Mouse (Mus musculus) liver, postnatal 0 days (tissue): ENCODE measurements at regions not wholly inside any gene's neighbourhood (a gene's known extent, or its start where the extent isn't known, plus 50 kb on each side); places are given as distances from the start of the nearest gene placed in this dataset.

Experiments used
- ATAC-seq: fragments of 200-750 bp; cut with Nextera tagmentation; 2 replicates; pipeline ENCODE4 v1.8.0; 2017; ENCODE audit warnings: mild to moderate bottlenecking, moderate library complexity
- DNase-seq: peaks from one replicate; pipeline ENCODE4 v3.0.0-alpha.2; 2016
- H3K27ac ChIP-seq: fragments of 300-500 bp; sonication (generic); 2 replicates; pipeline ENCODE4 v1.5.1; 2014; ENCODE audit warnings: antibody characterized with exemption, moderate library complexity, mild to moderate bottlenecking, low read depth
- H3K27me3 ChIP-seq: fragments of 300-500 bp; sonication (generic); 2 replicates; pipeline ENCODE4 v1.6.1; 2014; ENCODE audit warnings: low read length, control low read depth, mixed read lengths; ENCODE audit not compliant: insufficient read depth
- H3K36me3 ChIP-seq: fragments of 300-500 bp; sonication (generic); replicated peaks from 2 replicates; pipeline ENCODE4 v1.6.1; 2014; ENCODE audit warnings: mild to moderate bottlenecking, control low read depth, low read length, moderate library complexity, mixed read lengths; ENCODE audit not compliant: insufficient read depth
- H3K4me1 ChIP-seq: fragments of 300-500 bp; sonication (generic); 2 replicates; pipeline ENCODE4 v1.6.1; 2014; ENCODE audit warnings: antibody characterized with exemption, mild to moderate bottlenecking, control low read depth; ENCODE audit not compliant: insufficient read depth
- H3K4me2 ChIP-seq: fragments of 300-500 bp; sonication (generic); 2 replicates; pipeline ENCODE4 v1.6.1; 2014; ENCODE audit warnings: low read depth, mild to moderate bottlenecking, low read length, moderate library complexity, mixed read lengths
- H3K4me3 ChIP-seq: fragments of 300-500 bp; sonication (generic); 2 replicates; pipeline ENCODE4 v1.5.1; 2014; ENCODE audit warnings: low read depth, low read length
- H3K9ac ChIP-seq: fragments of 300-500 bp; sonication (generic); replicated peaks from 2 replicates; pipeline ENCODE4 v1.6.1; 2014; ENCODE audit warnings: mild to moderate bottlenecking, moderate library complexity
- H3K9me3 ChIP-seq: fragments of 300-500 bp; sonication (generic); 2 replicates; pipeline ENCODE4 v1.6.1; 2016; ENCODE audit warnings: mild to moderate bottlenecking, control low read depth, low read length, mixed read lengths
- CTCF ChIP-seq: sonication (generic); IDR thresholded peaks from 2 replicates; pipeline ENCODE4 v1.5.1; 2016; ENCODE audit warnings: antibody characterized with exemption, low read depth
- EP300 ChIP-seq: IDR thresholded peaks from 2 replicates; pipeline ENCODE4 v1.6.1; 2016; ENCODE audit warnings: antibody characterized with exemption, low read depth, mild to moderate bottlenecking
- WGBS: fragments of 180-500 bp; shearing (Covaris S2); extraction: QIAGEN DNeasy Blood & Tissue Kit; methylation state at CpG from one replicate; pipeline ENCODE4 v1.1.7; 2014; ENCODE audit not compliant: insufficient replicate concordance; 5-methylcytosine and 5-hydroxymethylcytosine counted together

DNA sequence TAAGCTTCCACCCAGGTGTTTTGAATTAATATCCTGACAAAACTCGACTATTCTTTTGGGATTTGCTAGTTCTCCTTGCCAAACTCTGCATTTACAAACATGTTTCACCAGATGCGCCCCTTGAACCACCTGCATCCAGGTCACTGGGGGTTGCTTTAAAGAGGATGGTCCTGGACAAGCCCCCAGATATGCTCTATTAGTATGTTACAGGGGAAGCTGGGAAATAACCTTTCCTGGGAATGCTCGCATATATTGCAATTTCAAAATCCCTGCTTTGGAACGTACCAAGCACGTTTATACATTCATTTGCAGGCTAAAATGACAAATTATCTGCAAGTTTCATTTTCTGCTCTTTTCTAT lies 205.2 kb upstream of the Xrcc4 start:
- Histone ChIP-seq H3K27ac (no peak overlapping the region), H3K9ac (no peak overlapping the region), H3K4me1 (no peaks in the 10 kb centered on the region), H3K9me3 (no peaks in the 10 kb centered on the region), H3K4me2 (no peak overlapping the region), H3K36me3 (no peaks in the 10 kb centered on the region), H3K27me3 (no peaks in the 10 kb centered on the region), H3K4me3 (no peak overlapping the region)
- WGBS: 79% methylated on average over 5 of the region's 5 CpGs
- no peak for DNase-seq
- ATAC-seq: no peak
- TF ChIP-seq EP300 (no peak), CTCF (no peak)

DNA sequence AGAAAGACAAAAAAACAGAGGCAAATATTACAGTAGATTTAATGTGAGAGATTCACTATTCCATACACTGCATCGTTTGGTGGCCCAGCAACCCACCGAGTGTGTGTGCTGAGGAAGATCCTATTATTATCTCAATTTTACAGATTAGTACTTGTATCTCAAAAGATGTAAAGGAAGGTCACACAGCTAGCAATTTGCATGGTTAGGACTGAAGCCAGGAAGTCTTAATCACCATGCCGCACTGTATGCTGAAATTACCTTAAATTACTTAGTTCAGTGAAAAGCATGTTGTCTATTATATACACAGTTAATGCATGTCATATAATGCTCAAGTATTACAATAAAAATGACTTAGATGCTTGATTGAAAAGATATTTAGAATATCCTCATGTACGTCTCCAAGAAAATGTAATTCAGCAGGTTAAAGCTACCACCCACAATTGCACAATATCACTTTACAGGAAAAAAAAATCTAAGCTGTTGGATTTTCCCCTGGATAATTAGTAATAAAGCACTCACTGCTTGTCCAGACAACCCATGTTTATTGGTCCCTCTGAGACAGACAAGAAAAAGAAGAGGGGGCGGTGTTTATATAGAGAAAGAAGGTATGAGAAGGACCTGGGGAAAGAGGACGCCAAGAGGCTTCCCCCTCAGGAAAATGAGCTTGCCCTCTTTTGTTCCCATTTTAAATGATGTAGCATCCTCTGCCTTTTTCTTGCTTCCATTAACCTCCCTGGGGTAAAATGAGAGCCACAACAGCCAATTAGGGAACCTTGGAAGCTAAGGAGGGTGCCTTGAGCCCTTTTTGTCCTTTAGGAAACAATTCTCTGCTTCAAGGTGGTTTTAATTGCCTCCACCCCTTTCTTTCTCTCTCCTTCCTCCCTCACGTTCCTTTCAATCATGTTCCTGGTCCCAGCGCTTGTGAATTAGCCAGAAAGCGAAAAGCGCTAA lies 204.6 kb upstream of the Xrcc4 start:
- Histone ChIP-seq H3K9me3 (no peaks in the 10 kb centered on the region), H3K4me2 (no peak overlapping the region), H3K4me3 (no peak overlapping the region), H3K9ac (no peak overlapping the region), H3K36me3 (no peaks in the 10 kb centered on the region), H3K27ac (no peak overlapping the region), H3K27me3 (no peaks in the 10 kb centered on the region), H3K4me1 (no peaks in the 10 kb centered on the region)
- TF ChIP-seq CTCF (no peak), EP300 (no peak)
- DNase-seq (no peak), ATAC-seq (no peak)
- 73% methylated on average over 10 of the region's 10 CpGs for WGBS

- Histone ChIP-seq H3K4me3 (no peak overlapping the region), H3K4me1 (no peaks in the 10 kb centered on the region), H3K9me3 (no peaks in the 10 kb centered on the region), H3K9ac (no peak overlapping the region), H3K27ac (no peak overlapping the region), H3K36me3 (no peaks in the 10 kb centered on the region), H3K4me2 (no peak overlapping the region), H3K27me3 (no peaks in the 10 kb centered on the region)
- TF ChIP-seq CTCF (no peak), EP300 (no peak)
- 55% methylated on average over 4 of the region's 4 CpGs for WGBS
- no peak for ATAC-seq
- no peak for DNase-seq
Observed at GRCm38 (mm10) chr13:90292905-90293304, 203.5 kb upstream of the Xrcc4 start.

DNA sequence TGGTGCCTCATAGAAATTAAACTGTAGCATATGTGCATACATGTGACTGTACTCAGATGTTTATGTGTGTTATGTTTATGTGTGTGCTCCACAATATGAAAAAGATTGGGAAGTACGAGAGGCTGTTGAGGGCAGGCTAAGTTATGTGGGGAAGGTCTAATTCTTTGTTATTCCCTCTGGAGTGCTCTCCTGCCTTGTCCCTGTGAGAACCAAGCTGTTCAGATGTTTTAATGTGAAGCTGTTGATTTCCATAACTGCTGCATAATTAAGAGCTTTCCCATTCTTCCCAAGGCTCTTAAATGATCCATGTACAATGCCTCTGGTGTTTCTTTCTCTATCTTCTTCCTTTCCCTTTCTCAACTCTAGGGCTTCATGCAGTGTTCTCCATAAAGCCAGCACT lies 202.7 kb upstream of the Xrcc4 start:
- Histone ChIP-seq H3K36me3 (no peaks in the 10 kb centered on the region), H3K9me3 (no peaks in the 10 kb centered on the region), H3K4me2 (no peak overlapping the region), H3K27ac (no peak overlapping the region), H3K4me3 (no peak overlapping the region), H3K9ac (no peak overlapping the region), H3K27me3 (no peaks in the 10 kb centered on the region), H3K4me1 (no peaks in the 10 kb centered on the region)
- ATAC-seq (no peak), DNase-seq (no peak)
- no peak for TF ChIP-seq CTCF
- no peak for TF ChIP-seq EP300
- 79% methylated on average over 1 of the region's 1 CpGs for WGBS

DNA sequence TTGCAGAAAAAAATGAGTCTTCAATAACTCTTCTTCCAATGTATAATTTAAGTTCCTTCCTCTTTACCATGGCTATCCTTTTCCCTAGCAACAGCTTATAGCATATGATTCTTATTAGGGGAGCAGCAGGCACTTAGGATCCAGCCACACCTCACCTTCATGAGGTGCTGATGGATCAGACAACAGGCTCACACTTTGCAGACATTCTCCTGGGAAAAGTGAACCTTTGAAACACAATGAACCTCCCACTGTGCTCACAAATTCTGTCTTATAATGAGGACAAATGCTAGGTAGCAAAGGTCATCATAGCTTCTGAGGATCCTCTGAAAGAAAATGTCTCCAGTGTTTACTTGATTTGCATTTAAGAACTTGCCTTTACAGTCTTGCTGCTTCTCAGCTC lies 191.6 kb upstream of the Xrcc4 start:
- Histone ChIP-seq H3K27me3 (no peaks in the 10 kb centered on the region), H3K36me3 (no peaks in the 10 kb centered on the region), H3K4me2 (no peak overlapping the region), H3K27ac (no peak overlapping the region), H3K4me3 (no peak overlapping the region), H3K9me3 (no peaks in the 10 kb centered on the region), H3K4me1 (no peaks in the 10 kb centered on the region), H3K9ac (no peak overlapping the region)
- ATAC-seq: no peak
- no peak for DNase-seq
- TF ChIP-seq CTCF: no peak

- no peak for TF ChIP-seq CTCF
- no peak for TF ChIP-seq EP300
- H3K4me2 ChIP-seq: no peak overlapping the region
- no peak overlapping the region for H3K4me3 ChIP-seq
- no peaks in the 10 kb centered on the region for H3K36me3 ChIP-seq
- ATAC-seq (no peak), DNase-seq (no peak)
- H3K9ac ChIP-seq: no peak overlapping the region
- no peaks in the 10 kb centered on the region for H3K4me1 ChIP-seq
- H3K9me3 ChIP-seq: no peaks in the 10 kb centered on the region
- H3K27me3 ChIP-seq: no peaks in the 10 kb centered on the region
- WGBS: 79% methylated on average over 3 of the region's 3 CpGs
- no peak overlapping the region for H3K27ac ChIP-seq
Observed at GRCm38 (mm10) chr13:90279786-90280382, 190.5 kb upstream of the Xrcc4 start.
